Mouse (Mus musculus) stomach, embryonic 16.5 days (tissue): Measurements from ENCODE around the gene Tnfaip8l1. TPM values are rescaled to one million over a fixed set of nuclear protein-coding genes. Genes with fewer than 3 reads are reported as not detected.

ENCODE experiments used
- ATAC-seq: fragments of 200-750 bp; cut with Nextera tagmentation; 2 replicates; pipeline ENCODE4 v1.8.0; 2017; ENCODE audit warnings: moderate number of reproducible peaks, moderate TSS enrichment; ENCODE audit not compliant: insufficient read depth, low FRiP score
- H3K27ac ChIP-seq: fragments of 300-500 bp; sonication (generic); 2 replicates; pipeline ENCODE4 v1.5.1; 2014; ENCODE audit warnings: low read length
- H3K27me3 ChIP-seq: fragments of 300-500 bp; sonication (generic); 2 replicates; pipeline ENCODE4 v1.6.1; 2014; ENCODE audit warnings: low read length, control low read depth, mixed read lengths; ENCODE audit not compliant: control insufficient read depth, insufficient read depth
- H3K36me3 ChIP-seq: fragments of 300-500 bp; sonication (generic); 2 replicates; pipeline ENCODE4 v1.6.1; 2014; ENCODE audit warnings: low read length; ENCODE audit not compliant: control insufficient read depth, insufficient read depth
- H3K4me1 ChIP-seq: fragments of 300-500 bp; sonication (generic); 2 replicates; pipeline ENCODE4 v1.6.1; 2014; ENCODE audit warnings: low read length, control low read depth, mixed read lengths; ENCODE audit not compliant: control insufficient read depth, insufficient read depth
- H3K4me2 ChIP-seq: fragments of 300-500 bp; sonication (generic); 2 replicates; pipeline ENCODE4 v1.6.1; 2014; ENCODE audit warnings: low read depth, low read length, mixed read lengths
- H3K4me3 ChIP-seq: fragments of 300-500 bp; sonication (generic); replicated peaks from 2 replicates; pipeline ENCODE4 v1.5.1; 2014; ENCODE audit warnings: mild to moderate bottlenecking, low read length
- H3K9ac ChIP-seq: fragments of 300-500 bp; sonication (generic); 2 replicates; pipeline ENCODE4 v1.6.1; 2014; ENCODE audit warnings: low read length
- H3K9me3 ChIP-seq: fragments of 300-500 bp; sonication (generic); replicated peaks from 2 replicates; pipeline ENCODE4 v1.6.1; 2016; ENCODE audit warnings: low read length, control low read depth; ENCODE audit not compliant: control insufficient read depth
- WGBS: fragments of 180-500 bp; shearing (Covaris S2); extraction: QIAGEN DNeasy Blood & Tissue Kit; methylation state at CpG from one replicate; pipeline ENCODE4 v1.1.7; 2014; 5-methylcytosine and 5-hydroxymethylcytosine counted together
- microRNA-seq: library from miRNA; unstranded; fragments of <30 nt; microRNA quantifications from one replicate; pipeline ENCODE4, GENCODE M21; 2016
- polyA plus RNA-seq: library from polyadenylated mRNA; unstranded; fragments of >200 nt; fragmentation: Nextera tagmentation; extraction: Ambion mirVana; gene quantifications from 2 replicates; pipeline ENCODE4 v1.2.1, GENCODE M21; 2015

The Tnfaip8l1 gene
- polyA plus RNA-seq, 1 experiment from 2014 or later, result 11.9 TPM

DNA sequence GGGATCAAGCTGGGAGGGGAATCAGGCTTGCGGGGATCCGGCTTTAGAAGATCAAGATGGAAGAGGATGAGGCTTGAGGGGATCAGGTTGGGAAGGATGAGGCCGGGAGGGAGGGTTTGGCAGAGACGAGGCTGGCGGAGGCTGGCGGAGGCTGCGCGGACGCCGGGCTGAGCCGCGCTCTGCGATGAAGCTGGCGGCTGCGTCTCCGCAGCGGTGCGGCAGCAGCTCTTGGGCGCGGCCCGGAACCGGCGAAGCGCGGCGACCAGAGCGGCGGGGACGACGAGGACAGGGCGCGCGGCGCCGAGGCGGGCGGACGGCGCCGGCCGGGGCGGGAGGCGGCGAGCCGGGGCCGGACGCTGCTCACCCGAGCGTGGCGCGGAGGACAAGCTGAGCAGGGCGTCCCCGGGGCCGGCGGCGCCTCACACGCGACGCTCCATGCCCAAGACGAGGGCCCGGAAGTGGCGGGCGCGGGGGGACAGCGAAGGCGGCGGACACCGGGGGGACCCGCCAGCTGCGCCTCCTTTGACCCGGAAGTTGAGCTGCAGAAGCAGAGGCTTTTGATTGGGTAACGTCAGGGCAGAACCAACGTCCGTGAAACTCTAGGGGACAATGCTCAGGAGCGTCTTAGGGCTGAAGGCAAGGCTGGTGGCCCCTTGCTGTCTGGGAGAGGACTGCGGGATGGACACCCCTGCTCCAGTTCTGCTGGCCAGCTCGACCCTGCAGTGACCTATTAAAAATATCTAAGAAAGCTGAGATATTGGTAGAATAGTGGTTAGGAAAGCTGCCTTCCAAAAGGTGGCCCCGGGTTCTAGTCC is 56.3 kb downstream of the Tnfaip8l1 start, which contains the start of gene Dpp9:
Dpp9 (minus strand) TSS at position 529 of the 815 bp plus-strand sequence.
- Histone ChIP-seq H3K36me3 (no peaks in the 10 kb centered on the region), H3K27ac (peak within 1 kb of the TSS; percentile 79), H3K4me2 (peak within 1 kb of the TSS; percentile 74), H3K9ac (peak within 1 kb of the TSS; percentile 94), H3K27me3 (no peaks in the 10 kb centered on the region), H3K4me3 (peak within 1 kb of the TSS; percentile 90), H3K4me1 (peaks cover 15% of the 10 kb centered on the region), H3K9me3 (no peaks in the 10 kb centered on the region)
- peak; percentile 98 for ATAC-seq
- under 1% methylated on average over 64 of the region's 78 CpGs for WGBS

GRCm38 (mm10) chr17:56219251-56219650 is 57.0 kb downstream of the Tnfaip8l1 start:
- H3K9me3 ChIP-seq, result no peaks in the 10 kb centered on the region
- no peaks in the 10 kb centered on the region for H3K27me3 ChIP-seq
- peak overlapping the region; percentile 70 for H3K4me2 ChIP-seq
- H3K4me1 ChIP-seq, result peaks cover 15% of the 10 kb centered on the region
- H3K4me3 ChIP-seq, result peak overlapping the region; percentile 90
- peak overlapping the region; percentile 79 for H3K27ac ChIP-seq
- H3K9ac ChIP-seq, result peak overlapping the region; percentile 94
- H3K36me3 ChIP-seq, result no peaks in the 10 kb centered on the region
- no peak for ATAC-seq
- WGBS, result 33% methylated on average over 12 of the region's 12 CpGs

- peaks cover 15% of the 10 kb centered on the region for H3K4me1 ChIP-seq
- no peaks in the 10 kb centered on the region for H3K9me3 ChIP-seq
- 44% methylated on average over 3 of the region's 3 CpGs for WGBS
- H3K4me3 ChIP-seq, result no peak overlapping the region
- no peak for ATAC-seq
- H3K36me3 ChIP-seq, result no peaks in the 10 kb centered on the region
- H3K9ac ChIP-seq, result no peak overlapping the region
- no peaks in the 10 kb centered on the region for H3K27me3 ChIP-seq
- H3K27ac ChIP-seq, result no peak overlapping the region; the same call in 1 of the 2 replicates
- H3K4me2 ChIP-seq, result no peak overlapping the region
Observed at GRCm38 (mm10) chr17:56219805-56220204, 57.5 kb downstream of the Tnfaip8l1 start.

Small RNA genes lying within 50 kb of the gene (microRNA-seq; reads per million reads assigned to microRNA genes)
- gene Gm44397, result not detected

Other genes starting within 250 kb of the Tnfaip8l1 start
- 6.0 and 6.2 TPM in 2 replicates for gene Zfp119b, start 213.0 kb upstream of the Tnfaip8l1 start, polyA plus RNA-seq
- 4.0 and 4.7 TPM in 2 replicates for gene Ebi3, start 209.8 kb upstream of the Tnfaip8l1 start, polyA plus RNA-seq
- 21.6 and 24.3 TPM in 2 replicates for gene Yju2, start 203.4 kb upstream of the Tnfaip8l1 start, polyA plus RNA-seq
- 8.1 and 8.6 TPM in 2 replicates for gene Shd, start 192.0 kb upstream of the Tnfaip8l1 start, polyA plus RNA-seq
- 9.9 and 13.9 TPM in 2 replicates for gene Fsd1, start 176.0 kb upstream of the Tnfaip8l1 start, polyA plus RNA-seq
- 41.2 and 53.7 TPM in 2 replicates for gene Stap2, start 156.9 kb upstream of the Tnfaip8l1 start, polyA plus RNA-seq
- 52.0 and 60.7 TPM in 2 replicates for gene Mpnd, start 156.8 kb upstream of the Tnfaip8l1 start, polyA plus RNA-seq
- 145 and 154 TPM in 2 replicates for gene Sh3gl1, start 125.8 kb upstream of the Tnfaip8l1 start, polyA plus RNA-seq
- gene Chaf1a, start 122.0 kb upstream of the Tnfaip8l1 start, polyA plus RNA-seq, result 16.3 and 17.8 TPM in 2 replicates
- gene Ubxn6, start 87.4 kb upstream of the Tnfaip8l1 start, polyA plus RNA-seq, result 39.4 and 42.1 TPM in 2 replicates
- 77.3 and 80.1 TPM in 2 replicates for gene Hdgfl2, start 82.8 kb upstream of the Tnfaip8l1 start, polyA plus RNA-seq
- gene Plin4, start 52.7 kb upstream of the Tnfaip8l1 start, polyA plus RNA-seq, result 0.80 and 0.90 TPM in 2 replicates
- gene Plin5, start 44.9 kb upstream of the Tnfaip8l1 start, polyA plus RNA-seq, result 0.62 and 1.2 TPM in 2 replicates
- 1.3 and 1.4 TPM in 2 replicates for gene Lrg1, start 40.5 kb upstream of the Tnfaip8l1 start, polyA plus RNA-seq
- gene Sema6b, start 22.1 kb upstream of the Tnfaip8l1 start, polyA plus RNA-seq, result 0.50 and 0.71 TPM in 2 replicates
- gene Mydgf, start 21.4 kb downstream of the Tnfaip8l1 start, polyA plus RNA-seq, result 106 and 116 TPM in 2 replicates
- 32.6 and 37.4 TPM in 2 replicates for gene Dpp9, start 56.4 kb downstream of the Tnfaip8l1 start, polyA plus RNA-seq
- gene Fem1a, start 94.3 kb downstream of the Tnfaip8l1 start, polyA plus RNA-seq, result 12.3 and 12.9 TPM in 2 replicates
- 7.6 and 9.6 TPM in 2 replicates for gene Ticam1, start 114.3 kb downstream of the Tnfaip8l1 start, polyA plus RNA-seq
- 103 and 123 TPM in 2 replicates for gene Plin3, start 130.4 kb downstream of the Tnfaip8l1 start, polyA plus RNA-seq
- gene Arrdc5, start 137.8 kb downstream of the Tnfaip8l1 start, polyA plus RNA-seq, result not detected in 2 replicates
- gene Uhrf1, start 140.8 kb downstream of the Tnfaip8l1 start, polyA plus RNA-seq, result 90.4 and 92.2 TPM in 2 replicates
- 23.5 and 24.2 TPM in 2 replicates for gene Kdm4b, start 163.6 kb downstream of the Tnfaip8l1 start, polyA plus RNA-seq